Mouse (Mus musculus) frontal cortex, postnatal 14 days (tissue): ENCODE measurements around the gene Pitpnm2.
A peak's percentile ranks its signal among the peaks of the same experiment; 100 is the strongest.

Source experiments
- DNase-seq, 2 experiments: peaks; one replicate each; pipeline ENCODE4 v3.0.0; 2022; ENCODE audit warnings: low spot score in 2 of 2

Gene Pitpnm2

GRCm38 (mm10) chr5:124182097-124182496 lies 67.5 kb downstream of the Pitpnm2 start:
- no peak for DNase-seq

GRCm38 (mm10) chr5:124180500-124181167 lies 68.9 kb downstream of the Pitpnm2 start:
- DNase-seq, result no peak

- no peak for DNase-seq
These were observed 70.1 kb downstream of the Pitpnm2 start for GRCm38 (mm10) chr5:124179411-124179810.

- no peak for DNase-seq
These were observed 72.8 kb downstream of the Pitpnm2 start for GRCm38 (mm10) chr5:124176726-124177132.

GRCm38 (mm10) chr5:124175138-124175537 lies 74.4 kb downstream of the Pitpnm2 start:
- DNase-seq, result no peak

- DNase-seq, result peak; percentile 54 to 70
These were observed 76.3 kb downstream of the Pitpnm2 start for GRCm38 (mm10) chr5:124173012-124173985.

GRCm38 (mm10) chr5:124172246-124172645 lies 77.3 kb downstream of the Pitpnm2 start:
- DNase-seq, result no peak

- no peak for DNase-seq
These were observed 77.8 kb downstream of the Pitpnm2 start for GRCm38 (mm10) chr5:124171781-124172180.

GRCm38 (mm10) chr5:124169224-124169621 lies 80.3 kb downstream of the Pitpnm2 start:
- no peak for DNase-seq

- no peak for DNase-seq
These were observed 80.9 kb downstream of the Pitpnm2 start for GRCm38 (mm10) chr5:124168428-124169223.

GRCm38 (mm10) chr5:124167621-124168020 lies 81.9 kb downstream of the Pitpnm2 start:
- DNase-seq, result no peak

GRCm38 (mm10) chr5:124166741-124167140 lies 82.8 kb downstream of the Pitpnm2 start:
- no peak for DNase-seq

GRCm38 (mm10) chr5:124165622-124166570 lies 83.7 kb downstream of the Pitpnm2 start:
- peak in 1 of 2 experiments; percentile 55 for DNase-seq

GRCm38 (mm10) chr5:124163445-124163844 lies 86.1 kb downstream of the Pitpnm2 start:
- DNase-seq, result no peak

- peak; percentile 51 to 61 for DNase-seq
These were observed 87.0 kb downstream of the Pitpnm2 start for GRCm38 (mm10) chr5:124162577-124162976.

GRCm38 (mm10) chr5:124161831-124162230 lies 87.7 kb downstream of the Pitpnm2 start:
- no peak for DNase-seq

GRCm38 (mm10) chr5:124159453-124159852 lies 90.1 kb downstream of the Pitpnm2 start:
- DNase-seq, result no peak

- no peak for DNase-seq
These were observed 91.3 kb downstream of the Pitpnm2 start for GRCm38 (mm10) chr5:124158305-124158704.

- no peak for DNase-seq
These were observed 93.6 kb downstream of the Pitpnm2 start for GRCm38 (mm10) chr5:124155943-124156342.

- DNase-seq, result no peak
These were observed 96.8 kb downstream of the Pitpnm2 start for GRCm38 (mm10) chr5:124152734-124153133.

GRCm38 (mm10) chr5:124150895-124151294 lies 98.7 kb downstream of the Pitpnm2 start:
- no peak for DNase-seq
